Mouse (Mus musculus): Measurements from ENCODE around the gene Aplp2.

GRCm38 (mm10) chr9:31142924-31143323, 68.7 kb downstream of the Aplp2 start:
- TF ChIP-seq CTCF (conservative IDR thresholded peaks at IDR 0.05; ENCODE audit: insufficient read depth, insufficient read length, low read depth, low read length) (no peak), POLR2A (IDR thresholded peaks at IDR 0.05; ENCODE audit: low read depth, low read length) (no peak)
